Mouse (Mus musculus) right cerebral cortex, postnatal 25 days (tissue): ENCODE measurements around the gene Zfp426.

ENCODE experiments used
- DNase-seq: peaks from one replicate; pipeline ENCODE4 v3.0.0; 2022

The Zfp426 gene

GRCm38 (mm10) chr9:20453647-20454046 lies 38.9 kb downstream of the Zfp426 start:
- no peak for DNase-seq

GRCm38 (mm10) chr9:20451493-20451892 lies 41.1 kb downstream of the Zfp426 start:
- DNase-seq, result no peak

GRCm38 (mm10) chr9:20443183-20443783 lies 49.3 kb downstream of the Zfp426 start:
- DNase-seq, result no peak

GRCm38 (mm10) chr9:20430004-20430403 lies 62.5 kb downstream of the Zfp426 start:
- no peak for DNase-seq
